Mouse (Mus musculus) spleen, adult 18-20 months (tissue): ENCODE data around the gene Ndst2.
A peak's percentile ranks its signal among the peaks of the same experiment; 100 is the strongest.
"Not testable (repeated sequence)": the region's sequence is repeated elsewhere in the genome, so short reads cannot be mapped to it uniquely, and the experiment has no call there.

Experiments
- DNase-seq, 2 experiments: peaks; one replicate each; pipeline ENCODE4 v3.0.0; 2022; ENCODE audit warnings: mixed read lengths in 2 of 2

Ndst2 gene

GRCm38 (mm10) chr14:20737306-20737705 lies 2.9 kb upstream of the Ndst2 start:
- DNase-seq, result peak; percentile 28 to 48

- no peak for DNase-seq
Measured at GRCm38 (mm10) chr14:20735892-20736390, 1.6 kb upstream of the Ndst2 start.

- DNase-seq, result no peak
Measured at GRCm38 (mm10) chr14:20735052-20735451, 690 bp upstream of the Ndst2 start.

- DNase-seq, result no peak
Measured at GRCm38 (mm10) chr14:20733041-20733951, 1.1 kb downstream of the Ndst2 start.

- no peak for DNase-seq
Measured at GRCm38 (mm10) chr14:20730853-20731602, 3.3 kb downstream of the Ndst2 start.

- no peak for DNase-seq
Measured at GRCm38 (mm10) chr14:20729871-20730270, 4.5 kb downstream of the Ndst2 start.

GRCm38 (mm10) chr14:20725660-20726339 lies 8.6 kb downstream of the Ndst2 start:
- DNase-seq, result no peak

GRCm38 (mm10) chr14:20724043-20724442 lies 10.3 kb downstream of the Ndst2 start:
- DNase-seq, result peak in 1 of 2 experiments; percentile 48

GRCm38 (mm10) chr14:20723006-20723405 lies 11.4 kb downstream of the Ndst2 start:
- no peak for DNase-seq

GRCm38 (mm10) chr14:20721371-20721770 lies 13.0 kb downstream of the Ndst2 start:
- DNase-seq, result no peak

- DNase-seq, result no peak
Measured at GRCm38 (mm10) chr14:20719767-20720166, 14.6 kb downstream of the Ndst2 start.

GRCm38 (mm10) chr14:20718443-20718842 lies 15.9 kb downstream of the Ndst2 start:
- no peak for DNase-seq

- DNase-seq, result no peak
Measured at GRCm38 (mm10) chr14:20713832-20714231, 20.5 kb downstream of the Ndst2 start.

GRCm38 (mm10) chr14:20708239-20708638 lies 26.1 kb downstream of the Ndst2 start:
- no peak for DNase-seq

GRCm38 (mm10) chr14:20707201-20708190 lies 26.9 kb downstream of the Ndst2 start, which contains the start of gene Zswim8:
Gene Zswim8, plus strand, starts transcription at chr14:20707552.
- DNase-seq, result peak; percentile 77 to 82

GRCm38 (mm10) chr14:20703461-20703860 lies 30.9 kb downstream of the Ndst2 start:
- not testable (repeated sequence) for DNase-seq

- peak; percentile 74 to 87 for DNase-seq
Measured at GRCm38 (mm10) chr14:20702741-20703381, 31.5 kb downstream of the Ndst2 start, which contains the start of gene Chchd1. Gene Chchd1, plus strand, starts transcription at chr14:20703006.

GRCm38 (mm10) chr14:20702096-20702740 lies 32.1 kb downstream of the Ndst2 start:
- no peak for DNase-seq

GRCm38 (mm10) chr14:20701554-20701953 lies 32.8 kb downstream of the Ndst2 start:
- DNase-seq, result no peak

GRCm38 (mm10) chr14:20700362-20700761 lies 34.0 kb downstream of the Ndst2 start:
- no peak for DNase-seq
